Mouse (Mus musculus) myocyte (in vitro differentiated cells): ENCODE data around the gene Mrpl54. TPM values are rescaled to one million over a fixed set of nuclear protein-coding genes. Genes with fewer than 3 reads are reported as not detected.

Experiments used
- H3K27me3 ChIP-seq: one replicate; pipeline ENCODE4 v1.6.1; 2011; ENCODE audit not compliant: control insufficient read depth, insufficient read depth, insufficient read length
- H3K36me3 ChIP-seq: one replicate; pipeline ENCODE4 v1.6.1; 2011; ENCODE audit not compliant: control insufficient read depth, insufficient read depth
- H3K4me2 ChIP-seq: one replicate; pipeline ENCODE4 v1.6.1; 2011; ENCODE audit warnings: low read depth, control low read depth
- H3K4me3 ChIP-seq: one replicate; pipeline ENCODE4 v1.5.1; 2011; ENCODE audit warnings: mild to moderate bottlenecking, control low read depth, moderate library complexity
- H3K79me2 ChIP-seq: one replicate; pipeline ENCODE4 v1.6.1; 2011; ENCODE audit not compliant: control insufficient read depth, insufficient read depth
- H3ac ChIP-seq: one replicate; pipeline ENCODE4 v1.6.1; 2011; ENCODE audit not compliant: control insufficient read depth, insufficient read length
- CEBPB ChIP-seq: IDR thresholded peaks from 2 replicates; pipeline ENCODE4 v1.6.1; 2011; ENCODE audit warnings: mild to moderate bottlenecking, moderate library complexity; ENCODE audit not compliant: poor library complexity, insufficient read depth, severe bottlenecking
- E2F4 ChIP-seq: IDR thresholded peaks from one replicate; pipeline ENCODE4 v1.6.1; 2011; ENCODE audit warnings: mild to moderate bottlenecking, control low read depth, moderate library complexity; ENCODE audit not compliant: insufficient read depth
- MAX ChIP-seq: IDR thresholded peaks from one replicate; pipeline ENCODE4 v1.6.1; 2011; ENCODE audit warnings: low read depth, mild to moderate bottlenecking, control low read depth
- MYOD1 ChIP-seq, 3 experiments: IDR thresholded peaks; one replicate each; pipeline ENCODE4 v1.6.1; 2011; ENCODE audit warnings: control low read depth in 2 of 3, low read depth in 2 of 3, mild to moderate bottlenecking in 2 of 3, moderate library complexity in 1 of 3; ENCODE audit not compliant: insufficient read length in 2 of 3, control insufficient read depth in 1 of 3
- MYOG ChIP-seq, 3 experiments: IDR thresholded peaks; one replicate each; pipeline ENCODE4 v1.6.1; 2011; ENCODE audit warnings: control low read depth in 2 of 3, low read depth in 2 of 3, mild to moderate bottlenecking in 2 of 3; ENCODE audit not compliant: insufficient read length in 2 of 3, control insufficient read depth in 1 of 3, insufficient read depth in 1 of 3
- POLR2A ChIP-seq: IDR thresholded peaks from one replicate; pipeline ENCODE4 v1.6.1; 2011; ENCODE audit warnings: low read depth, mild to moderate bottlenecking, control low read depth, moderate library complexity; ENCODE audit not compliant: insufficient read length
- POLR2AphosphoS2 ChIP-seq: IDR thresholded peaks from one replicate; pipeline ENCODE4 v1.6.1; 2011; ENCODE audit warnings: low read depth, control low read depth; ENCODE audit not compliant: insufficient read length
- REST ChIP-seq: IDR thresholded peaks from one replicate; pipeline ENCODE4 v1.6.1; 2011; ENCODE audit warnings: mild to moderate bottlenecking, control low read depth, moderate library complexity; ENCODE audit not compliant: insufficient read depth, insufficient read length
- SRF ChIP-seq: IDR thresholded peaks from one replicate; pipeline ENCODE4 v1.6.1; 2011; ENCODE audit warnings: low read depth; ENCODE audit not compliant: control insufficient read depth, insufficient read length
- TCF12 ChIP-seq: IDR thresholded peaks from one replicate; pipeline ENCODE4 v1.6.1; 2011; ENCODE audit warnings: mild to moderate bottlenecking, control low read depth; ENCODE audit not compliant: poor library complexity, insufficient read depth, severe bottlenecking
- TCF3 ChIP-seq: IDR thresholded peaks from one replicate; pipeline ENCODE4 v1.6.1; 2011; ENCODE audit warnings: low read depth, control low read depth; ENCODE audit not compliant: insufficient read length
- USF1 ChIP-seq: IDR thresholded peaks from one replicate; pipeline ENCODE4 v1.6.1; 2011; ENCODE audit warnings: low read depth, mild to moderate bottlenecking, control low read depth, moderate library complexity
- polyA plus RNA-seq: library from polyadenylated mRNA; unstranded; fragments of >200 nt; fragmentation: generic; extraction: Trizol; gene quantifications from one replicate; pipeline ENCODE4 v1.2.1, GENCODE M21; 2012; ENCODE audit warnings: missing spikeins

Mrpl54 gene
- polyA plus RNA-seq, 1 experiment = 167 TPM

DNA sequence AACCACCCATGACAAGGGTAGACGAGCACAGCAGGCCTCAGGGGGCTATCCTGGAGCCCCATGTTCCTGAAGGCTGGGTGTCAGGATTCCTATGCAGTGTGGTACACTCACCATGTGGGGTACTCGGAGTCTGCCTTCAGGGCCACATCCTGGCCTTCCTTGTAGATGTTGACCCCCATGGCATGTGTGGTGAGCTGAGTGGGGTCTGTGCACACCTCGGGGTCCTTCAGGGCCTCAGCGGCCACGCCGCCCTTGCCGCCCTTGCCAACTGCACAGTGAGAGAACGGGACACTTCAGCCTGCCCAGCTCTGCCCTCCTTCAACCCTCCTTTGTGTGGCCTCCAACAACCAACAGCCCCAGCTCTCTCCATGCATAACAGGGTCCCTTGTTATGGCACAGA lies 1.2 kb downstream of the Mrpl54 start:
- Histone ChIP-seq H3K79me2 (peaks cover 34% of the 10 kb centered on the region), H3K4me2 (peak overlapping the region; percentile 75), H3K27me3 (no peaks in the 10 kb centered on the region), H3K36me3 (no peaks in the 10 kb centered on the region), H3ac (no peak overlapping the region), H3K4me3 (peak overlapping the region; percentile 86)
- TF ChIP-seq CEBPB (no peak), USF1 (no peak)

DNA sequence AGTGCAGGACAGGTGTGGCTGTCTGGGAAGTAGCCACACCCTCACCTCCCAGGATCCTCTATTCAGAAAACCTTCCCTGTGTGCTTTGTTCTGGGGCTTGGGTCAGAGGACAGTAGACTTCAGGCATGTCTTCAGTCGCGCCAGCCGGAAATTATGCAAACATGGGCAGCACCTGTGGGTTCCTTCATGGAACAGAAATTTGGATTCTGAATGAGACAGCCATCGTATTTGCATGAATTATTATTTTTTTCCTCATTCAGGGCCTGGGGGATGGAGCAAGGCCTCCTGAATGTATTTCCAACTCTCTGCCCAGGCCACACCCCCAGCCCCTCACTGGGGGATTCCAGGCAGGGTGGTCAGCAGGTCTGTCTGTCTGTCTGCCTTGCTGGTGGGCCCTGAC lies 5.7 kb downstream of the Mrpl54 start:
- H3ac ChIP-seq = no peak overlapping the region
- no peaks in the 10 kb centered on the region for H3K36me3 ChIP-seq
- peaks cover 16% of the 10 kb centered on the region for H3K79me2 ChIP-seq
- H3K4me3 ChIP-seq = no peak overlapping the region
- H3K27me3 ChIP-seq = peaks cover 19% of the 10 kb centered on the region
- H3K4me2 ChIP-seq = no peak overlapping the region
- TF ChIP-seq USF1 = no peak
- TF ChIP-seq POLR2AphosphoS2 = no peak
- TF ChIP-seq TCF3 = no peak
- no peak for TF ChIP-seq REST
- no peak for TF ChIP-seq MYOG (IDR thresholded peaks at IDR 0.05; ENCODE audit: control insufficient read depth in 1 of 3, insufficient read depth in 1 of 3, insufficient read length in 2 of 3, low read depth in 2 of 3)
- TF ChIP-seq MAX = no peak
- TF ChIP-seq POLR2A = no peak
- TF ChIP-seq E2F4 = no peak
- TF ChIP-seq SRF = no peak

DNA sequence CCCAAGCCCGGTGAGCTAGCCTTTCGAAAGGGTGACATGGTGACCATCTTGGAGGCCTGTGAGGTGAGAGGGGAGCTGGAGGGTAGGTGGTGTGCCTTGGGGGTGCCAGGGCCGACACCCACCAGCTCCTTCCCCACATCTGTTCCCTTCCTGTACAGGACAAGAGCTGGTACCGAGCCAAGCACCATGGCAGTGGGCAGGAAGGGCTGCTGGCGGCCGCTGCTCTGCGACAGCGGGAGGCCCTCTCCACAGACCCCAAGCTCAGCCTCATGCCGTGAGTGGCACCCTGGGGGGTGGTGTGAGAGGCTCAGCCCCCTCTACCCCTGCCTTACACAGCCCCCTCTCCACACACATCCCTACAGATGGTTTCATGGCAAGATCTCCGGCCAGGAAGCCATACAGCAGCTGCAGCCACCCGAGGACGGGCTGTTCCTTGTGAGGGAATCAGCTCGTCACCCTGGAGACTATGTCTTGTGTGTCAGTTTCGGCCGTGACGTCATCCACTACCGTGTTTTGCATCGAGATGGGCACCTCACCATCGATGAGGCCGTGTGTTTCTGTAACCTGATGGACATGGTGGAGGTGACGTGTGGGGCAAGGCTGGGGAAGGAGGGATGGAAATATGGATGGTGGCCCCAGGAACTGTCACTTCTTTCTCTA lies 7.4 kb downstream of the Mrpl54 start:
- peak; percentile 46 for TF ChIP-seq POLR2AphosphoS2
- TF ChIP-seq TCF3 = no peak
- H3ac ChIP-seq = no peak overlapping the region
- peaks cover 19% of the 10 kb centered on the region for H3K27me3 ChIP-seq
- H3K4me2 ChIP-seq = no peak overlapping the region
- H3K4me3 ChIP-seq = no peak overlapping the region
- H3K36me3 ChIP-seq = no peaks in the 10 kb centered on the region
- H3K79me2 ChIP-seq = no peaks in the 10 kb centered on the region

DNA sequence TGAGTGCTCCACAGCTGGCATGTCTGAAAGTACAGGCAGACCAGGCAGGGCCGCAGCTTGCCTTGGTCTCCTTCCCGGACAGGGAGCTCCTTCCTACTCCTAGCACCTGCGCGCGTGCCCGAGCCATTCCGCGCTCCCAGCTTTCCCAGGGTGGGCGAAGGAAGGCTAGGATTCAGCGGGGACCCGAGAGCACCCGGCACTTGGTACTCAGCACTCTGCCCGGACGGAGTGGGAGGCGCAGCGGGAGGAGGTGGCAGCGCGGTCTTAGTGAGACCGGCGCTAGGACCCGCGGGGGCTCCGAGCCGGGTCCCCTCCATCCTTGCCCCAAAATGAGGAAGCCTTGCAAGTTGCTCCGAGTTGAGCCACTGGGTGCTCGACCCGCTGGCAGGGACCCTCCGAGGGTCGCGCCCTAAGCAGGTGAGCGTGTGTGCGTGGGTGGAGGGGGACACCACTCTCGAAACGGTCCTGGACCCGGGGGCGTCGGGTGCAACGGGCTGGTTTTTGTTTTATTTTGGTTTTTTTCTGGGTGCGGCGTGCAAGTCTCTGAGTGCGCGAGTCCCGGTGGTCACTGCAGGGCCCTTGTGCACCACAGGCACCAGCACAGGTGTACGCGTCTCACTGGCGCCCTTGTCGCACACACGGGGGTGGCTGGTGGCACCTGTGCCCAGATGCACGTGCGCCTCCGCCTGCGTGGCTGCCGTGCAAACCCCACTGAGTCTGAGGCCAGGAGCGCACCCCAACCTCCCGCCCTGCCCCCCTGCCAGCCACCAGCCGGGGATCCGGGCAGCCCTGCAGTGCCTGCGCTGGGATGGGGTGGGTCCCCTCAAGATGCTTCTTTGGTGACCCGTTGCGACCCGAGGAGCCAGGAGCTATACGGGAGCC lies 9.3 kb downstream of the Mrpl54 start:
- Histone ChIP-seq H3K4me3 (no peak overlapping the region), H3K79me2 (no peaks in the 10 kb centered on the region), H3K27me3 (peaks cover 22% of the 10 kb centered on the region), H3K4me2 (no peak overlapping the region), H3ac (no peak overlapping the region), H3K36me3 (no peaks in the 10 kb centered on the region)
- TF ChIP-seq E2F4 = no peak
- TF ChIP-seq TCF3 = no peak
- TF ChIP-seq POLR2AphosphoS2 = peak; percentile 60
- no peak for TF ChIP-seq MAX
- no peak for TF ChIP-seq SRF
- TF ChIP-seq REST = no peak
- TF ChIP-seq TCF12 = no peak
- no peak for TF ChIP-seq USF1
- no peak for TF ChIP-seq POLR2A
- peak in 1 of 3 experiments; percentile 39 for TF ChIP-seq MYOG (IDR thresholded peaks at IDR 0.05; ENCODE audit: control insufficient read depth in 1 of 3, insufficient read depth in 1 of 3, insufficient read length in 2 of 3, low read depth in 2 of 3)
- no peak for TF ChIP-seq CEBPB
- peak in 1 of 3 experiments; percentile 33 for TF ChIP-seq MYOD1 (IDR thresholded peaks at IDR 0.05; ENCODE audit: control insufficient read depth in 1 of 3, insufficient read length in 2 of 3, low read depth in 2 of 3)

DNA sequence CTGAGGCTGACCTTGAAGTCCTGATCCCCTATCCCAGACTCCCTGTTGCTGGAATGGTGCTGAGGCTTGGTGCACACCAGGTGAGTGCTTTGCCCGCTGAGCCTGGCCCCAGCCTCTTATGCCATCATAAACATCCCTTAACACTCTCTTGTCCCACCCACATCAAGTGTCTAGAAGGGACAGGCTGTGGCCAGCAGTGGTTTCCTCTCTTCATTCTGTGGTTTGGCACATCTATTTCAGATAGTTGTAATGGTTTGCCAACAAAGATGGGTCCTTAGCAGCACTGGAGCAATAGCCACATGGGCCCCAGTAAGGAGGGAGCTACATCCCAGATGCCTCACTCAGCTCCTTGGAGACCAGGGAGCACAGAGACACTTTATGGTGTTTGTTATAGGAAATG lies 11.8 kb downstream of the Mrpl54 start:
- H3ac ChIP-seq = no peak overlapping the region
- H3K27me3 ChIP-seq = peaks cover 30% of the 10 kb centered on the region
- H3K4me3 ChIP-seq = no peak overlapping the region
- TF ChIP-seq USF1 = no peak
- TF ChIP-seq REST = no peak
- TF ChIP-seq SRF = no peak
- TF ChIP-seq POLR2A = no peak
- TF ChIP-seq MAX = no peak
- TF ChIP-seq CEBPB = no peak
- no peak for TF ChIP-seq POLR2AphosphoS2
- H3K79me2 ChIP-seq = no peaks in the 10 kb centered on the region
- H3K4me2 ChIP-seq = no peak overlapping the region
- H3K36me3 ChIP-seq = no peaks in the 10 kb centered on the region
